Mouse (Mus musculus): ENCODE measurements around the gene Btnl4.

The Btnl4 gene

DNA sequence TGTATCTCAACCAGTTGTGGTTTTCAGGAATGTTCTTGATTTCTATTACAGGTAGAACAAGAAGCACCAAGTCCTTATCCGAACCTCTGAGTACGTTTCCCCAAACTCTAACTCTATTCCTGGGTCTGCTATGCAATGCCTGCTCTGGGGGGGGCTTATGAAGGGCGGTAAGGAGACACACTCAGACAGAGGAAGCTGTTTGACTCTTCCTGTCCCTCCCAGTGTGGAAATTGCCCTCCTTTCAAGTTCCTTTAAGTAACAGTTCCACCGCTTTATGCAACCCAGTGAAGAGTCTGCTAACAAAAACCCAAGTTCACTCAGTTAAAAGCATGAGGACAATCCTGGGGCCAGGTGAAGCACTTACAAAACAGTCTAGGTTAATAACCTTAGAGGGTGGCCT, 40.0 kb downstream of the Btnl4 start:
- DNase-seq (ENCODE audit: low read depth, low spot score): no peak

DNA sequence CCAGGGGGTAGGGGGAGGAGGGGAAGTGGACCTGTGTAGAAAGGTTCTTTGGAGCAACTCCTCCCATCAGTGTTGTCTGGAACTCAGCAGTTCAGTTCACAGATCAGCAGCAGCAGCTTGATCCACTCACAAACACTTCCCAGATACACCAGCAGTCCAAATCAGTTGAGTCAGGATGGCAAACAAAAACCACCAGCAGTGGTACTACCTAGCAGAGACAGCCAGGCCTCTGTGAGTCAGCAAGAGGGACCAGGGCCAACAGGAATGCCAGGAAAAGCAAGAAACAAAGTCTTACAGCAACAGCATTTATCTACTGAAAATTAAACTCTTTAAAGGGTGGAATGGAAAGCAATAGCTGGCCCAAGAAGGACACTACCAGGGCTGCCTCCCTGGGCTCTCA, 49.5 kb downstream of the Btnl4 start:
- DNase-seq (ENCODE audit: low read depth, low spot score): no peak

DNA sequence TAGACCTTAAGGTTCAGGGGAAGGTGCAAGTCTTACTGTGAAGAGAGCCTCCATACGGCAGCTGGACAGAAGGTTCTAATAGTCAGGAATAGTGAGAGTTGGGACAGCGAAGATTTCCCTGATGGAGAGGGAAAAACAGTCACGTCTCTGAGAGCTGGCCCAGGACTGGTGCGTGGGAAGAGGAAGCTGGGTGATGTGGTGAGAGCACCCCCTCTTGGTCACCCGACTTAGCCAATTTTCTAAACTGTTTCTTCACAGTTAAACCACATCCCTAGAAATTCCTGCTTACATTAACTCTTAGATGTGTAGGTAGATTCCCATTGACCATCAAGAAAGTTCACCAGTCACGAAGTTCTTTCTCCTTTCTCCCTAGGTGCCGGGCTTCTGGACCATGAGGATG, 57.1 kb downstream of the Btnl4 start:
- DNase-seq (ENCODE audit: low read depth, low spot score): no peak
